Mouse (Mus musculus) cerebral cortex, adult 2 months (tissue): ENCODE measurements around the gene Cxxc4.

Experiments used
- WGBS: fragments of 180-500 bp; shearing (Covaris S2); methylation state at CpG from one replicate; pipeline ENCODE4 v1.1.7; 2018; 5-methylcytosine and 5-hydroxymethylcytosine counted together

The Cxxc4 gene

DNA sequence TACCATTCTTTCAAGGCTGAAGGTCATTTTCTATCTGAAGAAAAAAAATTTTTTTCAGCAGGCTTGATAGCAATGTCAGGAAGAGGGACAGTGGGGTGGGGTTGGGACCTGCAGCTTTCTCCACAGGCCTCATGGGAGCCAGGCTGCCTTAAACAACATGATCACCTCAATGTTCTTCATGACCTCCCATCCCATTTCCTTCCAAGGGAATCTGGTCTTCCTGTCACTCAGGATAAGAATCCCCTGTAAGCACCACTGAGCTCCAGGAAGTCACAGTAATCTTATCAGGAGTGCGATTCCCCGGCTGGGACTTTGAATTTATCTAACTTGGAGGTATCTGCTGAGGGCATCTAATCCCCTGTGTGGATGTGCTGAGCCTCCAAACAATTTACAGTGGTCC is 17.9 kb downstream of the Cxxc4 start:
- 72% methylated on average over 2 of the region's 2 CpGs for WGBS

DNA sequence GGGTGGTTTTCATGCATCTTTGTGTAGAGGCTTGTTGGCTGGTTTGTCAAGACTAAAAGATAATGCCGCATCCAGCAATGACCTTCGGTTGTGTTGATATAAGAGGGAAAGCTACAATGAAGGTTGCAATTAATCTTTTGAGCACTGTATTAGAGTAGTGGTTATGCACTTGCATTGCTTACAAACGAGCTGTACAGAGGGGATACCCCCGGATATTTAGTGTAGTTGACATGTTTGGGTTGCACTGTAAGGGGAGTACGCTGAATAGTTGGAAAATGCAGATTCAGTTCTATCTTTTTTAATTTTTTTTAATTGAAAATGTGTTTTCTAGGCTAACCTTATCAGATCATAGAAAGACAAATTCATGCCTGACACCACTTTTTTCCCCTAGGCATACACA is 22.4 kb downstream of the Cxxc4 start:
- WGBS, result 82% methylated on average over 5 of the region's 5 CpGs

DNA sequence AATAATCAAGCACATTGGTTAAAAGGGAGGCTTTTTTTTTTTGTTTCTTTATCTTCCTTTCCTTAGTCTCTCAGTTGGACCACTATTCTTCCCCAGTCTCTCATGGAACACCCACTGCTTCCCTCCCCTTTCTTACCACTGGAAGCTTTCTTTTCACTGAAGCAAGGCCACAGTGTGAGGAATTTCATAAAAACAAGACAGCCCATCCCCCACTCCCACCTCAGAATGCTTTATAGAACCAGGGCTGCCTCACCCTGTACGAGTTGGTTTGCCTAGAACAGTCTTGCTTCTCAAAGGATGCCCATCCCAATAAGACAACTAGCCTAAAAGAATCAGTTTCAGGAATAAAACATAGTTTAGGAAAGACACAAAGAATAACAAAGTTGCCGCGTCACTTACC is 23.0 kb downstream of the Cxxc4 start:
- WGBS, result 78% methylated on average over 3 of the region's 3 CpGs

DNA sequence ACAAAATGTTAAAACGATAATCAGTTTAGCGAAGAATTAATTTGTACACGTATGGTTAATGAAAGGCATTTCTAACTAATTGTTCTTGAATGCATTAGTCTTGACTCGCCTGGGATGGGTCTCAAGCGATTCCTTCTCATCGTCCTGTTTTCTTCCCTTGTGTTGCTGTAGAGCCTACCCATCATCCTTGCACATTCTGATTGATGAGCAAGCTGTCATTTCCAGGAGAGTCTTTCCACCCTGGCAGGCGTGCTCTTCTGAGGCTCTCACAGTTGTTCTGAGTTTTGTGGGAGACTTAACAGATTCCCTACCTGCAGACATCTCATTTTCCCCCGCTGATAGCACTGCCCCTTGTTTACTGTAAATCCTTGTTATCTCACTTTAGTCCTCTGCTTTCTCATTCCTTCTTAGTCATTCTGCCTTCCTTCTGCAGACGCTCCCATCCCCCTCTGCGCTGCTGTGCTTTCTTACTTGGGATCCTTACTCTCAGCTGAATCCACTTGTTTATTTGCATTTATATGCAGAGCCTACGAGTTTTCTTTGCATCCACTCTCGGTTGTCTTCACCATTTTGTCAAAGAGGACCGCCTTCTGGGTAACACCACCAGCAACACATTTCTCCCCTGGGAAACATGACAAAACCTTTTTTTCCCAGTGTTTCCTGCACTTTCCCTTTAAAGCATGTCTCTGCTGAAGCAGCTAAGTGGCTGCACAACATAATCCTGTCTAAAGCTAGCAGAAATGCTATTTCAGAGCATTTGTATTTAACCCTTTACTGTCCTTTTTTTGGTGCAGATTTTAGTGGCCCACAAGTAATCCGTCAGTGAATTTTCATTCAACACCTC is 45.5 kb downstream of the Cxxc4 start:
- 30% methylated on average over 14 of the region's 14 CpGs for WGBS

DNA sequence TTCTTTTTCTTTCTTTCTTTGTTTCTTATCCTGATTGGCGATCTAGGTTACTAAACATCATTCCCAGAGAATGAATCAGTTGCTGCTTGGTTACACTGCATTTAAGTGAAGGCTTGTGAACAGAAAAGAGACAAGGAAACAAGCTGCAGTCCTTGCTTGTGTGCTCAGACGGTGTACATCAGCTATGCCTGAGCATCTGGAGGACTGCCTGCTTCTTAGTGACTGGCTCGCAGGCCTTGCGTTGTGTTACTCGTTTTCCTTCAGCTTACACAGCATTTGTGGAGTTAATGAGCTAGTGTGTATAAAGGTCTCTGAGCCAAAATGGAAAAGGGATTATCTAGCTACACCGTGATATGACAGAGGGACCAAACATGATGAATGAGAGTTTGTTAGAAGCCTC is 58.9 kb downstream of the Cxxc4 start:
- WGBS, result 64% methylated on average over 6 of the region's 6 CpGs

DNA sequence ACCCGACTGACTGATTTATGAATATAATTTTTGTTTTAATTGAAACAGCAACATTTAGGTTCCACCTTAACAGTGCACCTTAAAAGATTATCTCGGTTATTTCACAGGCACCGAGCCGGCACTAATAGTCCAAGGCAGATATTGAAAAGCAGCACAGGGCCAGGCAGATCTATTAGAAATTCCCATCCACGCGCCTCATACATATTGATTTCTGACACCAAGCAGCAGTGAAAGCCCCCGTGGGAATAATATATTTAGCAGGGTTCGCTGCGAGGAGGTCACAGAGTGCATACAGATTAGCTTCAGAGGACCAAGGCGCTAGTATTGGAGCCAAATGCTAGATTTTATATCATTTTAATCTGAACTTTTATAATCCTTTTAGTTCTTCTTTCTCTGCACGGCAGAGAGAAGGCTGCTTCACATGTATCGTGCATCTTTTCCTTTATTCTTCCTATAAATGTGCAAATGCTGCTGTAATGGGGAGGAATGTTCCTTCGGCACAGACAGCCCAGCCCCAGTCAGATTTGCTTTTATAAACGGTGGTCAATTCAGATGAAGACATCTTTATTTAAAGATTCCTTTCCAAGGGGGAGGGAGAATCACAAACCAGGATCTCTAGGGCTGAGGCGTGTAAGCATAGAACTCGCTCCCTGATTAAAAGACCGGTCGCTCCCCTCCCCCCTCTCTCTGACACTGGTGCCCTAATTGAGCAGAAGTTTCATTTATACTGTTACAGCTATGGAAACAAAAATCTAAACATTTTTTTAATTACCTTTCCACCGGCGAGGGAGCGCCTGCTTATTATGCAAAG is 66.6 kb downstream of the Cxxc4 start:
- WGBS, result 17% methylated on average over 21 of the region's 21 CpGs

DNA sequence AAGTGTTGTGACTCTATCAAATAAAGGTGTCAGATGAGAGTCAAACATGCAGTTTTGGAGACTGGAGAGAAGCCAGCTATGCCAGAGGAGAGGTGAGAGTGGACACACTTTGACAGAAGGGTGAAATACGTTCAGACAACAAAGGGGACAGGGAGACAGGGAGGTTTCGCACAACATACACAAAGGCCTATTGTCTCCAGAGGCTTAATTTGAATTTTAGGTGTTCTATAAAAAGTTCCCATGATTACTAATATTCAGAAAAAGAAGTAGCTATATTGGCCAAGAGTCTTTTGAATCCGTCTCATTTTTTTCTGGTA is 67.2 kb downstream of the Cxxc4 start:
- WGBS, result 60% methylated on average over 3 of the region's 3 CpGs

DNA sequence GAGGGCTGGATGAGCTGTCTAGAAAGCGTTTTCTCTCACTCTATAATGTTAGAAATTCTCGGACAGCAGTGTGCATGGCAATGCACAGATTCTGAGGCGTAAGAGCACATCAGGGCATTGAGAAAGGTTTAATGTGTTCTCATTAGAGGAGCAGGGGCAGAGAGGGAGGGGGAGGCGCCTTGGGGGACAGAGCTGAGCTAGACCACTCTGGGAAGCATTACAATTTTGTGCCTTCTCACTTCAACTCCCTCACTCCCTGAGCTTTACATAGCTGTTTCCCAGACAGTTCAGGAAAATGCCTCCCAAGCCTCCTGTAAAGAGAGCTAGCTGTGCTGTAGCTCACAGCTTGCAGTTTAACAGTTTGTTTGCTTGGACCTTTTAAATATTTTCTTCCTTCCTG is 70.2 kb downstream of the Cxxc4 start:
- WGBS, result 38% methylated on average over 4 of the region's 4 CpGs
